Mouse (Mus musculus) CD8-positive naive resting alpha-beta T cell, adult 57 days (primary cell): ENCODE measurements around the gene Ikbkg. TPM values are rescaled to one million over a fixed set of nuclear protein-coding genes. Genes with fewer than 3 reads are reported as not detected.

Experiments
- total RNA-seq: library from RNA; stranded (reverse); gene quantifications from one replicate; pipeline ENCODE4 v1.2.4, GENCODE M21; 2023

Ikbkg gene
- total RNA-seq, result 58.8 TPM

DNA sequence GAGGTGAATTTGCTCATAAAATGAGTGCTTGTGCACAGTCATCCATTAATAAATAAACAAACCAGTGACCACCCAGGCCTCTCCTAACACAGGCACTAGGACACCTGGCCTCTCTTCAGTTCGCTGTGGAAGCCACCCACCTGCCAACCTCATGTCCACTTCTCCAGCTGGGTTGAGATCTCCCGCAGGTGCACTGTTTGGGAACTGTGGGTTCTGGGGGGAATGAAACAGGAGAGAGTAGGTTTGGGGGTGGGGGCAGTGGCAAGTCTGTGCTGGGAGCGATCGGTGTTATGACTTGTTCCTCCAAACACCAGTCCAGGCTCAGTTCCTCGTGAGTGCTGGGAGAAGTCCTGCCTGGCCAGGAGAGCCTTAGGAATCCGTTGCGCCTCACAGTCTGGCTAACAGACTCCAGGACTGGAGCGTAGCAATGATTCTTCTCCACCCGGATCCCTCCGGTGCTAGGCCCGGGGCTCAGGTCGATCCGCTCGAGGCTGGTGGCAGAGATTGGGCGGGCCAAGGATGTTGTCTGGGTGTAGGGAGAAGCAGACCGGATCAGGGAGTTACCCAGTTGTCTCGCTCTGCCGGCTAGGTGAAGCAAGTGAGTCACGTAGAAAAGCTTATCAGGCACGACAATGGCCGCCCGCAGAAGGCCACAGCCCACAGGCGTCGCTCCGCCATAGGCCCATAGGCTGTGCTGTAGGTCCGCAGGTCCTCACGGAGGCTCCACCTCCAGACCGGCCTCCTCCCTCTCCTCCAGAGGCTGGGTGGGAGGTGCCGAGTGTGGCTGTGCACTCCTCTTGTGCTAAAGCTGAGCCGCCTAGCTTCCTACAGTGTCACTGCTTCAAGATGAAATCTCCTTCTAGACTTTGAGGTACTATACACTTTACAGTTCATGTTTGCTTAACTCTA, at the start of gene Ikbkg, which contains the start of gene Fam3a:
Ikbkg (plus strand) TSS at position 756 of the 909 bp plus-strand sequence.
Fam3a (minus strand) TSS at position 738 of the 909 bp plus-strand sequence.

DNA sequence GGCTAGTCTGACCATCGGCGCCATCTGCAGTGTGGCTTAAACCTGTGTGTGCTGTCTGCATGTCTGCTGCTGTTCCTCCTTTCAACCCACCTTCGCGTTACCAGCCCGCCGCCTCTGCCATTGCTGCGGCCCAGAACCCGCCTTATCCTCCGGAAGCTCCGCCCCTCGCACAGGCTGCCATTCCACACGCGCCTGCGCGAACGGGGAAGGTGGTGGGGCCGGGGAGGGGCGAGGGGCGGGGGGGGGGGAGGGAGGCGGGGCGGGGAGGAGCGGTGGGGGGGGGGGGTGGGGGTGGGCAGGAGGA, 39.7 kb upstream of the Ikbkg start, which contains the start of gene Lage3:
Lage3 (minus strand) TSS at position 152 of the 304 bp plus-strand sequence.

GRCm38 (mm10) chrX:74372888-74373549, 20.1 kb upstream of the Ikbkg start, which contains the start of the genes Ubl4a and Slc10a3:
TSS of gene Ubl4a (minus strand) at chrX:74373218.
TSS of gene Slc10a3 (minus strand) at chrX:74373349.

DNA sequence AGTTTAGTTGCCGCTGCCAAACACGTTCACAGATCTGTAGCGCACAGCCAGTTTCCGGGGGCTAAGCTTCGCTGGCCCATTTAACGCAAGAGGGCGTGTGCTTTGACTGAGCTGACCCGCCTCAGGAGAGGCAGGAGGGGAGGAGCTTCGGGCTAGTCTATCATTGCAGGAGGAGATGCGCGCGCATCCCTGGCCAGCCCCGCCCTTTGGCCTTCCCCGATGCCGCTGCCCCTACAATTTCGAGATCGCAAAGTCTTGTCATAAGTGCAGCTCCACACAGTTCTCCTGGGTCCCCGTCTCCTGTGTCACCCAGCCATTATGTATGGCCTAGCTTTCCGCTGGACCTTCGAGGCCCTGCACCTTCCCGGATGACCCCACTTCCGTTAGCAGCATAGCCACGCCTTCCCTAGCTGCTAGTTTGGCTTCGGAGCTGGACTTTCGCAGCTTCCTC, 35.8 kb downstream of the Ikbkg start, which contains the start of gene G6pdx:
G6pdx (minus strand) TSS at position 369 of the 451 bp plus-strand sequence.

GRCm38 (mm10) chrX:74481349-74481885, 88.3 kb downstream of the Ikbkg start, which contains the start of gene Gm6880:
TSS of gene Gm6880 (minus strand) at chrX:74481399.

Other genes starting within 250 kb of the Ikbkg start
- gene Tex28, start 225.5 kb upstream of the Ikbkg start, total RNA-seq, result not detected
- gene Tktl1, start 216.0 kb upstream of the Ikbkg start, total RNA-seq, result not detected
- 592 TPM for gene Flna, start 143.5 kb upstream of the Ikbkg start, total RNA-seq
- gene Emd, start 138.6 kb upstream of the Ikbkg start, total RNA-seq, result 82.0 TPM
- gene Rpl10, start 122.5 kb upstream of the Ikbkg start, total RNA-seq, result 710 TPM
- 77.2 TPM for gene Taz, start 111.4 kb upstream of the Ikbkg start, total RNA-seq
- gene Dnase1l1, start 111.0 kb upstream of the Ikbkg start, total RNA-seq, result 8.8 TPM
- gene Atp6ap1, start 96.2 kb upstream of the Ikbkg start, total RNA-seq, result 90.2 TPM
- gene Gdi1, start 88.3 kb upstream of the Ikbkg start, total RNA-seq, result 176 TPM
- 68.6 TPM for gene Fam50a, start 80.3 kb upstream of the Ikbkg start, total RNA-seq
- 11.0 TPM for gene Plxna3, start 64.2 kb upstream of the Ikbkg start, total RNA-seq
- 27.9 TPM for gene Lage3, start 39.7 kb upstream of the Ikbkg start, total RNA-seq
- gene Ubl4a, start 20.1 kb upstream of the Ikbkg start, total RNA-seq, result 20.9 TPM
- 16.1 TPM for gene Slc10a3, start 19.9 kb upstream of the Ikbkg start, total RNA-seq
- gene Fam3a, start within 50 bp of the Ikbkg start, total RNA-seq, result 23.0 TPM
- 32.9 TPM for gene G6pdx, start 35.9 kb downstream of the Ikbkg start, total RNA-seq
- gene Gm6880, start 88.1 kb downstream of the Ikbkg start, total RNA-seq, result not detected
- gene Olfr1326-ps1, start 181.6 kb downstream of the Ikbkg start, total RNA-seq, result not detected
- not detected for gene Olfr1325, start 199.4 kb downstream of the Ikbkg start, total RNA-seq